Mouse (Mus musculus): ENCODE data around the gene Gm21258. TPM values are rescaled to one million over a fixed set of nuclear protein-coding genes. Genes with fewer than 3 reads are reported as not detected.
"Not testable (repeated sequence)": the region's sequence is repeated elsewhere in the genome, so short reads cannot be mapped to it uniquely, and the experiment has no call there.

Gene Gm21258
- polyA plus RNA-seq (2016; fragmentation: Nextera tagmentation; extraction: Ambion mirVana) = not detected in 2 replicates

- ATAC-seq (ENCODE audit: insufficient number of reproducible peaks, low FRiP score); H3K4me3 ChIP-seq; H3K9ac ChIP-seq; H3K4me1 ChIP-seq (replicated peaks); H3K9me3 ChIP-seq (replicated peaks); H3K27me3 ChIP-seq (replicated peaks); H3K27ac ChIP-seq (ENCODE audit: poor library complexity, severe bottlenecking); H3K4me2 ChIP-seq; H3K36me3 ChIP-seq: not testable (repeated sequence)
- no CpG with 5 or more reads among the region's 6 CpGs for WGBS
These were observed at the start of gene Gm21258 for GRCm38 (mm10) chrY:52779740-52780139. Gene Gm21258 (plus strand): TSS chrY:52780040.
